Mouse (Mus musculus): ENCODE data around the gene Sox1. TPM values are rescaled to one million over a fixed set of nuclear protein-coding genes. Genes with fewer than 3 reads are reported as not detected.

The Sox1 gene
- total and polyA plus RNA-seq, 3 experiments: 0.05 TPM; not detected in 2

DNA sequence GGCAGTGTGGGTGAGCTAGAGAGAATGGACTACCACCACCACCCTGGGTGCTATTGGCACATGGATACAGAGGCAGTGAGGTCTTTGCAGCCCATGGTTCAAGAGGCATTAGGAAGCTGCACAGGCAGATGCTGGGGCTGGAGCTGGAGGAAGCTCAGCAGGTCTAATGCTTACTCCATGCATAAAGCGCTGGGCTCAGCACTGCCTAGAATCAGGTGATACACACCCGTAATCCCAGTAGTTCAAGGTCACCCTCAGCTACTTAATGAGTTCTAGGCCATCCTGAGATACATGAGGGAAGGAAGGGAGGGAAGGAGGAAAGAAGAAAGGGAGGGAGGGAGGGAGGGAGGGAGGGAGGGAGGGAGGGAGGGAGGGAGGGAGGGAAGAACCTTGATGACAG lies 50.2 kb downstream of the Sox1 start:
- H3K4me3 ChIP-seq (ENCODE audit: low read depth, low read length): no peak overlapping the region
- no peak for ATAC-seq (ENCODE audit: extremely low read depth, insufficient number of reproducible peaks, low FRiP score, poor library complexity, severe bottlenecking)

DNA sequence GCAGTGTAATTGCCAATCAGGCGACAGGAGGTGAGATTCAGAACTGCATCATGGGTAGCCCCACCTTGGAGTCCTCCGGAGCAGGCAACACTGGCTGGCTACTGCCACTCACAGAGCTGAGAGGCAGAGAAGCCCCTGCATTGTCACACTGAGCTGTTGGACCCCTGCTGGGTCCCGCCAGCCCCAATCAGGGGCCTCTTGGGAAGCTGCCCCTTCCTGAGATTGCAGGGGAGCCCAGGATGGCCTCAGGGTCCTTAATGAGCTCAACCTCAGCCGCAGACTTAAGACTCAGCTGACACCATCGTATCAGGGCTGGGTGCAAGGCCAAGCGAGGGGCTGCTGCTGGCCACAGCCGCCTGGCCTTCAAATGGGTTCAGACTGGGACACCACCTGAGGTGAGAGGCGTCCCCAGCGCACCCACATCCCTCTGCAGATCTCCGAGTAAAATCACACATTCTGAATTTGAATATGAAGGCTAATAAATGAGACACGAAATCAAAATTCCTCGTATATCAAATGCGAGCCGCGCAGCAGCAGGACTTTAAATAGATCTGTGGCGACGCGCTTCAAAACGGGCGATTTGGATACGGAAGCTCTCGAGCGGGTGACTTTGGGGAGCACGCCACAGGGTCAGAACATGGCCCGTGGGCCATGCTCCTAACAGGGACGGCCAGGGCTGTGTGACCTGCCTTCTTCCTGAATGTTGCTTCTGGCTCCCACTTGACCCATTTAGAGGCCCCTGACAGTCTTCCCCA lies 51.0 kb downstream of the Sox1 start:
- Histone ChIP-seq H3K27me3 (ENCODE audit: insufficient read depth, low read length) (peaks cover 2% of the 10 kb centered on the region; the same call in 1 of the 2 replicates), H3K36me3 (replicated peaks) (no peaks in the 10 kb centered on the region), H3K4me3 (ENCODE audit: low read depth, low read length) (no peak overlapping the region), H3K9me3 (replicated peaks) (no peaks in the 10 kb centered on the region), H3K4me1 (ENCODE audit: insufficient read depth, low read depth, low read length) (no peaks in the 10 kb centered on the region)
- no peak for DNase-seq (ENCODE audit: low spot score)
- TF ChIP-seq TAL1 (conservative IDR thresholded peaks at IDR 0.05; ENCODE audit: low read depth, low read length) (no peak), POLR2AphosphoS5 (IDR thresholded peaks at IDR 0.05; ENCODE audit: insufficient replicate concordance, low read depth, low read length) (no peak), GATA2 (IDR thresholded peaks at IDR 0.05; ENCODE audit: borderline replicate concordance, low read depth, low read length) (no peak), GATA1 (IDR thresholded peaks at IDR 0.05; ENCODE audit: borderline replicate concordance, low read length) (no peak), CTCF (IDR thresholded peaks at IDR 0.05; ENCODE audit: low read depth, low read length) (no peak)
- ATAC-seq (ENCODE audit: extremely low read depth, insufficient number of reproducible peaks, low FRiP score, poor library complexity, severe bottlenecking): no peak

More for the DNA sequence above, 50.2 kb downstream of the Sox1 start:
- H3K36me3 ChIP-seq (replicated peaks): no peaks in the 10 kb centered on the region
- no peaks in the 10 kb centered on the region for H3K9me3 ChIP-seq (replicated peaks)
- H3K27me3 ChIP-seq (ENCODE audit: insufficient read depth, low read length): peaks cover 2% of the 10 kb centered on the region; the same call in 1 of the 2 replicates
- no peak for TF ChIP-seq GATA1 (IDR thresholded peaks at IDR 0.05; ENCODE audit: borderline replicate concordance, low read length)
- no peak for TF ChIP-seq GATA2 (IDR thresholded peaks at IDR 0.05; ENCODE audit: borderline replicate concordance, low read depth, low read length)
- no peak for TF ChIP-seq TAL1 (conservative IDR thresholded peaks at IDR 0.05; ENCODE audit: low read depth, low read length)
- no peak for TF ChIP-seq POLR2AphosphoS5 (IDR thresholded peaks at IDR 0.05; ENCODE audit: insufficient replicate concordance, low read depth, low read length)
- no peak for TF ChIP-seq CTCF (IDR thresholded peaks at IDR 0.05; ENCODE audit: low read depth, low read length)
- no peak for DNase-seq (ENCODE audit: low spot score)
- H3K4me1 ChIP-seq (ENCODE audit: insufficient read depth, low read depth, low read length): no peaks in the 10 kb centered on the region

Other genes starting within 250 kb of the Sox1 start
- gene A230072I06Rik, start 116.5 kb upstream of the Sox1 start, total RNA-seq (2014; fragmentation: Nextera tagmentation): not detected in 2 replicates
- gene A230072I06Rik, start 116.5 kb upstream of the Sox1 start, total RNA-seq (2017): 0.11 TPM in 1 of 2 replicates, not detected in the other
- gene A230072I06Rik, start 116.5 kb upstream of the Sox1 start, polyA plus RNA-seq (2012): not detected in 2 replicates
- gene Spaca7, start 177.7 kb downstream of the Sox1 start, total RNA-seq (2014; fragmentation: Nextera tagmentation): not detected in 2 replicates
- not detected in 2 replicates for gene Spaca7, start 177.7 kb downstream of the Sox1 start, total RNA-seq (2017)
- not detected in 2 replicates for gene Spaca7, start 177.7 kb downstream of the Sox1 start, polyA plus RNA-seq (2012)

All from G1E (cell line).